ENCODE assay signal across 8 mouse cellular contexts in genomic region chr7:27255721-27256120, GRCm38 (mm10). TPM values are rescaled to one million over a fixed set of nuclear protein-coding genes. Genes with fewer than 3 reads are reported as not detected.
A peak's percentile ranks its signal among the peaks of the same experiment; 100 is the strongest.
DNase-seq lines count a peak whose midpoint lies in the region; ATAC-seq and TF ChIP-seq lines count a peak whose summit lies in the region.

No protein-coding gene starts in this region.

- H3K27me3 ChIP-seq in neural tube, embryonic 11.5 days (ENCODE audit: control insufficient read depth, insufficient read depth, low read length): no peaks in the 10 kb centered on the region
- no peaks in the 10 kb centered on the region for H3K27me3 ChIP-seq in splenic B cell, adult 2 months (ENCODE audit: control insufficient read depth, insufficient read depth, low read length, poor library complexity, severe bottlenecking)

- no peak overlapping the region for H3K4me3 ChIP-seq in gastrocnemius, adult 2 months
- no peak overlapping the region for H3K4me3 ChIP-seq in neural tube, embryonic 11.5 days (ENCODE audit: low read depth, low read length)

- peaks cover 17% of the 10 kb centered on the region for H3K4me1 ChIP-seq in neural tube, embryonic 11.5 days (ENCODE audit: control insufficient read depth, insufficient read depth, low read length)

- intact Hi-C loops in gastrocnemius, adult 2 months (cut with DNase I): loop anchor here (5.0 kb wide), 1 partner anchor 93 kb away; no protein-coding TSS in a partner anchor
- intact Hi-C loops in gastrocnemius, postnatal 36 days (cut with DNase I): no loop called here

- DNase-seq in gastrocnemius, adult 2 months: no peak
- no peak for DNase-seq in gastrocnemius, postnatal 36 days
- DNase-seq in neural tube, embryonic 11.5 days (ENCODE audit: low spot score): peak; percentile 25
- no peak for DNase-seq in neural tube, embryonic 10.5 days (ENCODE audit: extremely low spot score, low spot score)
- DNase-seq in embryo, embryonic 10.5 days (ENCODE audit: low spot score): peak; percentile 24
- peak; percentile 41 for DNase-seq in splenic B cell, adult 2 months (ENCODE audit: low read depth, low spot score)
- no peak for DNase-seq in gastrocnemius, postnatal 10 days
- DNase-seq in ovary, postnatal 14 days (ENCODE audit: low spot score): no peak

- H3K27ac ChIP-seq in gastrocnemius, adult 2 months: no peak overlapping the region
- H3K27ac ChIP-seq in neural tube, embryonic 11.5 days (ENCODE audit: low read depth, low read length): no peak overlapping the region

- no peak for ATAC-seq in neural tube, embryonic 11.5 days (ENCODE audit: insufficient read depth, low FRiP score, low TSS enrichment)

- 69% methylated on average over 3 of the region's 3 CpGs for WGBS in neural tube, embryonic 11.5 days

- no peaks in the 10 kb centered on the region; the same call in 1 of the 2 replicates for H3K36me3 ChIP-seq in neural tube, embryonic 11.5 days (ENCODE audit: control insufficient read depth, insufficient read depth, low read length)
- H3K36me3 ChIP-seq in splenic B cell, adult 2 months (ENCODE audit: control insufficient read depth, insufficient read depth, low read length, poor library complexity, severe bottlenecking): no peaks in the 10 kb centered on the region; the same call in 1 of the 2 replicates

- no peak overlapping the region for H3K9ac ChIP-seq in neural tube, embryonic 11.5 days (ENCODE audit: low read length)

- no peaks in the 10 kb centered on the region for H3K9me3 ChIP-seq in neural tube, embryonic 11.5 days (ENCODE audit: control insufficient read depth, low read length)

- peak; percentile 61 for TF ChIP-seq CTCF in gastrocnemius, adult 2 months (IDR thresholded peaks at IDR 0.05)

- H3K4me2 ChIP-seq in neural tube, embryonic 11.5 days (ENCODE audit: low read depth): no peak overlapping the region

RNA-seq across cellular contexts. Expression of gene Numbl, which starts 2.5 kb away (rescaled TPM):
- 1 to 10 TPM; 3.8 to 4.2 TPM for total RNA-seq in gastrocnemius, adult 2 months (2021)
- total RNA-seq in gastrocnemius, postnatal 36 days (2021): 1 to 10 TPM; 4.4 TPM
- 21.6 and 21.7 TPM in 2 replicates for polyA plus RNA-seq in neural tube, embryonic 11.5 days (2014; fragmentation: Nextera tagmentation; extraction: Ambion mirVana)
- 10 to 100 TPM; 14.7 to 17.0 TPM for total RNA-seq in gastrocnemius, postnatal 10 days (2021)

RNA-seq across cellular contexts. Expression of gene Coq8b, which starts 22.9 kb away (rescaled TPM):
- 1 to 10 TPM; 3.2 to 3.4 TPM for total RNA-seq in gastrocnemius, adult 2 months (2021)
- 1 to 10 TPM; 2.5 to 3.1 TPM for total RNA-seq in gastrocnemius, postnatal 36 days (2021)
- polyA plus RNA-seq in neural tube, embryonic 11.5 days (2014; fragmentation: Nextera tagmentation; extraction: Ambion mirVana): 15.8 and 17.1 TPM in 2 replicates
- total RNA-seq in gastrocnemius, postnatal 10 days (2021): 1 to 10 TPM; 4.2 to 6.4 TPM

RNA-seq across cellular contexts. Expression of gene Itpkc, which starts 27.3 kb away (rescaled TPM):
- total RNA-seq in gastrocnemius, adult 2 months (2021): 1 to 10 TPM; 3.9 to 4.3 TPM
- 1 to 10 TPM; 3.3 to 3.6 TPM for total RNA-seq in gastrocnemius, postnatal 36 days (2021)
- polyA plus RNA-seq in neural tube, embryonic 11.5 days (2014; fragmentation: Nextera tagmentation; extraction: Ambion mirVana): 6.5 and 8.3 TPM in 2 replicates
- 1 to 10 TPM; 4.3 to 6.3 TPM for total RNA-seq in gastrocnemius, postnatal 10 days (2021)

RNA-seq across cellular contexts. Expression of gene Snrpa, which starts 59.6 kb away (rescaled TPM):
- 10 to 100 TPM; 32.5 to 37.3 TPM for total RNA-seq in gastrocnemius, adult 2 months (2021)
- 10 to 100 TPM; 29.9 to 32.9 TPM for total RNA-seq in gastrocnemius, postnatal 36 days (2021)
- 332 and 363 TPM in 2 replicates for polyA plus RNA-seq in neural tube, embryonic 11.5 days (2014; fragmentation: Nextera tagmentation; extraction: Ambion mirVana)
- 10 to 100 TPM; 38.8 to 42.1 TPM for total RNA-seq in gastrocnemius, postnatal 10 days (2021)

Comparison
In these comparisons a context has a peak if more than half of its experiments do, and no peak if none do; other contexts are left out.
1. DNase-seq: peak in neural tube, embryonic 11.5 days (single experiment), embryo, embryonic 10.5 days (single experiment) and splenic B cell, adult 2 months (single experiment); none in gastrocnemius, adult 2 months (single experiment), gastrocnemius, postnatal 36 days (0 of 2), neural tube, embryonic 10.5 days (single experiment), gastrocnemius, postnatal 10 days (single experiment) and ovary, postnatal 14 days (single experiment).